Mouse (Mus musculus) cerebellum, postnatal 36 days (tissue): ENCODE results near the gene Rps26.
A peak's percentile ranks its signal among the peaks of the same experiment; 100 is the strongest.

Experiments used
- DNase-seq, 2 experiments: peaks; one replicate each; pipeline ENCODE4 v3.0.0; 2021 to 2022; ENCODE audit warnings: mixed read lengths in 2 of 2

Gene Rps26

GRCm38 (mm10) chr10:128601499-128601898 lies 25.0 kb downstream of the Rps26 start:
- DNase-seq: no peak

- no peak for DNase-seq
Observed at GRCm38 (mm10) chr10:128598476-128598875, 28.1 kb downstream of the Rps26 start.

GRCm38 (mm10) chr10:128592797-128593196 lies 33.8 kb downstream of the Rps26 start:
- no peak for DNase-seq

- DNase-seq: no peak
Observed at GRCm38 (mm10) chr10:128591436-128591835, 35.1 kb downstream of the Rps26 start.

- peak; percentile 69 to 72 for DNase-seq
Observed at GRCm38 (mm10) chr10:128590193-128590690, 36.3 kb downstream of the Rps26 start.

GRCm38 (mm10) chr10:128589464-128590192 lies 36.9 kb downstream of the Rps26 start, which contains the start of gene Erbb3:
Gene Erbb3, minus strand, starts transcription at chr10:128589652.
- DNase-seq: peak; percentile 28 to 34

- DNase-seq: no peak
Observed at GRCm38 (mm10) chr10:128588775-128589463, 37.6 kb downstream of the Rps26 start.

GRCm38 (mm10) chr10:128588136-128588535 lies 38.4 kb downstream of the Rps26 start:
- no peak for DNase-seq

GRCm38 (mm10) chr10:128587697-128588096 lies 38.9 kb downstream of the Rps26 start:
- no peak for DNase-seq

- no peak for DNase-seq
Observed at GRCm38 (mm10) chr10:128587120-128587519, 39.4 kb downstream of the Rps26 start.

- no peak for DNase-seq
Observed at GRCm38 (mm10) chr10:128586546-128586945, 40.0 kb downstream of the Rps26 start.

GRCm38 (mm10) chr10:128584386-128584785 lies 42.2 kb downstream of the Rps26 start:
- DNase-seq: no peak

GRCm38 (mm10) chr10:128583644-128584043 lies 42.9 kb downstream of the Rps26 start:
- DNase-seq: peak; percentile 28 to 48

GRCm38 (mm10) chr10:128579731-128580130 lies 46.8 kb downstream of the Rps26 start:
- DNase-seq: no peak

GRCm38 (mm10) chr10:128579298-128579697 lies 47.2 kb downstream of the Rps26 start:
- no peak for DNase-seq

GRCm38 (mm10) chr10:128578330-128578729 lies 48.2 kb downstream of the Rps26 start:
- no peak for DNase-seq

- no peak for DNase-seq
Observed at GRCm38 (mm10) chr10:128575063-128575462, 51.5 kb downstream of the Rps26 start.
